Mouse (Mus musculus) midbrain, postnatal 0 days (tissue): ENCODE results near the gene Nom1. TPM values are rescaled to one million over a fixed set of nuclear protein-coding genes. Genes with fewer than 3 reads are reported as not detected.
"Not testable (repeated sequence)": the region's sequence is repeated elsewhere in the genome, so short reads cannot be mapped to it uniquely, and the experiment has no call there.

ENCODE experiments used
- ATAC-seq: fragments of 200-750 bp; cut with Nextera tagmentation; 2 replicates; pipeline ENCODE4 v1.8.0; 2017; ENCODE audit warnings: moderate number of reproducible peaks, mild to moderate bottlenecking, moderate TSS enrichment, moderate library complexity; ENCODE audit not compliant: low FRiP score
- DNase-seq: peaks from one replicate; pipeline ENCODE4 v3.0.0-alpha.2; 2015; ENCODE audit warnings: low spot score
- H3K27ac ChIP-seq: fragments of 300-500 bp; sonication (generic); 2 replicates; pipeline ENCODE4 v1.5.1; 2014; ENCODE audit warnings: low read depth, mild to moderate bottlenecking, low read length, mixed read lengths
- H3K27me3 ChIP-seq: fragments of 300-500 bp; sonication (generic); 2 replicates; pipeline ENCODE4 v1.6.1; 2014; ENCODE audit warnings: low read length, control low read depth, mixed read lengths; ENCODE audit not compliant: insufficient read depth
- H3K36me3 ChIP-seq: fragments of 300-500 bp; sonication (generic); 2 replicates; pipeline ENCODE4 v1.6.1; 2014; ENCODE audit warnings: low read length, control low read depth, mixed read lengths; ENCODE audit not compliant: insufficient read depth
- H3K4me1 ChIP-seq: fragments of 300-500 bp; sonication (generic); 2 replicates; pipeline ENCODE4 v1.6.1; 2014; ENCODE audit warnings: mild to moderate bottlenecking, control low read depth, antibody characterized with exemption, low read length, mixed read lengths; ENCODE audit not compliant: insufficient read depth
- H3K4me2 ChIP-seq: fragments of 300-500 bp; sonication (generic); 2 replicates; pipeline ENCODE4 v1.6.1; 2014; ENCODE audit warnings: low read depth, mild to moderate bottlenecking, low read length, mixed read lengths; ENCODE audit not compliant: poor library complexity, severe bottlenecking
- H3K4me3 ChIP-seq: fragments of 300-500 bp; sonication (generic); 2 replicates; pipeline ENCODE4 v1.5.1; 2014; ENCODE audit warnings: low read depth, mild to moderate bottlenecking, low read length, moderate library complexity
- H3K9ac ChIP-seq: fragments of 300-500 bp; sonication (generic); replicated peaks from 2 replicates; pipeline ENCODE4 v1.6.1; 2014; ENCODE audit warnings: mild to moderate bottlenecking, low read length, moderate library complexity, mixed read lengths; ENCODE audit not compliant: poor library complexity, severe bottlenecking
- H3K9me3 ChIP-seq: fragments of 300-500 bp; sonication (generic); 2 replicates; pipeline ENCODE4 v1.6.1; 2016; ENCODE audit warnings: low read length, control low read depth
- CTCF ChIP-seq: IDR thresholded peaks from 2 replicates; pipeline ENCODE4 v1.5.1; 2016; ENCODE audit warnings: antibody characterized with exemption, mild to moderate bottlenecking
- WGBS: fragments of 180-500 bp; shearing (Covaris S2); extraction: QIAGEN DNeasy Blood & Tissue Kit; methylation state at CpG from one replicate; pipeline ENCODE4 v1.1.7; 2014; 5-methylcytosine and 5-hydroxymethylcytosine counted together
- polyA plus RNA-seq: library from polyadenylated mRNA; unstranded; fragments of >200 nt; fragmentation: Nextera tagmentation; extraction: Ambion mirVana; gene quantifications from 2 replicates; pipeline ENCODE4 v1.2.1, GENCODE M21; 2015
- total RNA-seq: library from RNA; depleted of rRNA; stranded (reverse); fragments of >200 nt; gene quantifications from 2 replicates; pipeline ENCODE4 v1.2.3, GENCODE M21; 2014

The Nom1 gene
- total and polyA plus RNA-seq, 2 experiments from 2014 or later: 11.4 to 12.6 TPM

DNA sequence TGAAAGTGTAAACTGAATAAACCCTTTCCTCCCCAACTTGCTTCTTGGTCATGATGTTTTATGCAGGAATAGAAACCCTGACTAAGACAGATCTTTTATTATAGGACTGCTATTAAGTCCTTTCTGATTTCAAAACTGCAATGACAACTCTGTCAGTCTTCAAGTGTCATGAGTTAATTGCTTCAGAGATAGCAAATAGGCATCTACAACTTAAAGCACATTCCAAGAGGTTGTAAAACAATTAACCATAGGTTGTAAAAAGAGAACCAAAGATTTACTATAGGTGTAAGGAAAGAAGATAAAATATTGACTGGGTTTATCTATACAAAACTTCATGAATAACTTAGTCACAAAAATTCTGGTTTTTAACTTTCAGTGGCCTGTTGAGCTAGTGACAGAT, 23.6 kb upstream of the Nom1 start:
- Histone ChIP-seq H3K36me3 (no peaks in the 10 kb centered on the region), H3K27me3 (no peaks in the 10 kb centered on the region), H3K4me2 (no peak overlapping the region), H3K9me3 (no peaks in the 10 kb centered on the region), H3K9ac (no peak overlapping the region), H3K27ac (no peak overlapping the region), H3K4me3 (no peak overlapping the region), H3K4me1 (no peaks in the 10 kb centered on the region)
- DNase-seq (no peak), ATAC-seq (no peak)
- TF ChIP-seq CTCF: no peak

GRCm38 (mm10) chr5:29413041-29413440, 21.4 kb upstream of the Nom1 start:
- TF ChIP-seq CTCF: no peak
- Histone ChIP-seq H3K36me3 (no peaks in the 10 kb centered on the region), H3K4me2 (no peak overlapping the region), H3K4me1 (no peaks in the 10 kb centered on the region), H3K27ac (no peak overlapping the region), H3K27me3 (no peaks in the 10 kb centered on the region), H3K9ac (no peak overlapping the region), H3K4me3 (no peak overlapping the region), H3K9me3 (no peaks in the 10 kb centered on the region; the same call in 1 of the 2 replicates)
- no peak for DNase-seq
- 86% methylated on average over 3 of the region's 3 CpGs for WGBS
- no peak for ATAC-seq

DNA sequence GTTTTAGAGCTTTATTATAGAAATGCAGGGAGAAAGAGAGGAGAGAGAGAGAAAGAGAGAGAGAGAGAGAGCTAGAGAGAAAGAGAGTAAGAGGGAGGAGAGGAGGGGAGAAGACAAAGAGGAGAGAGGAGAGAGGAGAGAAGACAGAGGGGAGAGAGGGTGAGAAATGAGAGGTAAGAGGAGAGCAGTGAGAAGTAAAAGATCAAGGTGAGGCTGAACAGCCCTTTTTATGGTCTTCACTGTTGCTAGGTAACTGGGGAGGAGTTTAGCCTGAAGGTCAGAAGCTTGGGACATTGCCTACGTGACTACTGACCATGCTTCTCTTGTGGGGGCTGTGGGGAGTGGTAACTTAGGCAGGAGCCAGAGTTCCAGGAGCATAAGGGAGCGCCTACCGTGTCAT, 11.1 kb upstream of the Nom1 start:
- DNase-seq, H3K27ac ChIP-seq, H3K4me1 ChIP-seq, H3K9ac ChIP-seq, H3K36me3 ChIP-seq, H3K27me3 ChIP-seq, H3K4me3 ChIP-seq, H3K4me2 ChIP-seq, H3K9me3 ChIP-seq, ATAC-seq: not testable (repeated sequence)
- 60% methylated on average over 3 of the region's 3 CpGs for whole genome bisulfite sequencing

GRCm38 (mm10) chr5:29434872-29435358, 451 bp downstream of the Nom1 start:
- DNase-seq (no peak), ATAC-seq (peak; percentile 72)
- Histone ChIP-seq H3K4me3 (peak overlapping the region; percentile 88), H3K27me3 (no peaks in the 10 kb centered on the region), H3K36me3 (peaks cover 26% of the 10 kb centered on the region), H3K9me3 (no peaks in the 10 kb centered on the region), H3K27ac (peak overlapping the region; percentile 78), H3K9ac (peak overlapping the region; percentile 79), H3K4me2 (peak overlapping the region; percentile 91), H3K4me1 (peaks cover 9% of the 10 kb centered on the region; the same call in 1 of the 2 replicates)
- under 1% methylated on average over 48 of the region's 48 CpGs for WGBS
- no peak for TF ChIP-seq CTCF

- no peak for TF ChIP-seq CTCF
- Histone ChIP-seq H3K27me3 (no peaks in the 10 kb centered on the region), H3K9me3 (no peaks in the 10 kb centered on the region), H3K27ac (no peak overlapping the region), H3K4me3 (peak overlapping the region; percentile 88), H3K9ac (peak overlapping the region; percentile 79; the same call in 1 of the 2 replicates), H3K4me1 (peaks cover 9% of the 10 kb centered on the region; the same call in 1 of the 2 replicates), H3K4me2 (peak overlapping the region; percentile 91), H3K36me3 (peaks cover 31% of the 10 kb centered on the region)
- 50% methylated on average over 8 of the region's 8 CpGs for WGBS
- DNase-seq: no peak
- no peak for ATAC-seq
Observed at GRCm38 (mm10) chr5:29435491-29435890, 1.0 kb downstream of the Nom1 start.

DNA sequence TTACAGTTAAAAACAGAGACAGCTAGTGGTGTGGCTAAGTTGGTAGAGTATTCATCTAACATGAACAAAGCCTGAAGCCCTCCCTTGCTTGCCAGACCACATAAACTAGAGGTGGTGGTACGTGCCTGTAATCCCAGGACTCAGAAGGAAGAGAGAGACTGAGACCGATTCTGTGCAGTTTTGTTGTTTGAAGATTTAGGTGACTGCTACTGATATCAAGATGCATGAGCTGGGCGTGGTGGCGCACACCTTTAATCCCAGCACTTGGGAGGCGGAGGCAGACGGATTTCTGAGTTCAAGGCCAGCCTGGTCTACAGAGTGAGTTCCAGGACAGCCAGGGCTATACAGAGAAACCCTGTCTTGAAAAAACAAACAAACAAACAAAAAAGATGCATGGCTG, 2.3 kb downstream of the Nom1 start:
- H3K9me3 ChIP-seq, H3K4me3 ChIP-seq, DNase-seq, H3K4me1 ChIP-seq, H3K9ac ChIP-seq, H3K27ac ChIP-seq, ATAC-seq, H3K27me3 ChIP-seq, H3K4me2 ChIP-seq: not testable (repeated sequence)
- H3K36me3 ChIP-seq: peaks cover 43% of the 10 kb centered on the region
- 95% methylated on average over 6 of the region's 6 CpGs for WGBS
